Mouse (Mus musculus): ENCODE results near the gene Sipa1l1. TPM values are rescaled to one million over a fixed set of nuclear protein-coding genes. Genes with fewer than 3 reads are reported as not detected.
A peak's percentile ranks its signal among the peaks of the same experiment; 100 is the strongest.
"Not testable (repeated sequence)": the region's sequence is repeated elsewhere in the genome, so short reads cannot be mapped to it uniquely, and the experiment has no call there.

The Sipa1l1 gene
- total RNA-seq, 2 experiments from 2014 or later, result 140 to 146 TPM

DNA sequence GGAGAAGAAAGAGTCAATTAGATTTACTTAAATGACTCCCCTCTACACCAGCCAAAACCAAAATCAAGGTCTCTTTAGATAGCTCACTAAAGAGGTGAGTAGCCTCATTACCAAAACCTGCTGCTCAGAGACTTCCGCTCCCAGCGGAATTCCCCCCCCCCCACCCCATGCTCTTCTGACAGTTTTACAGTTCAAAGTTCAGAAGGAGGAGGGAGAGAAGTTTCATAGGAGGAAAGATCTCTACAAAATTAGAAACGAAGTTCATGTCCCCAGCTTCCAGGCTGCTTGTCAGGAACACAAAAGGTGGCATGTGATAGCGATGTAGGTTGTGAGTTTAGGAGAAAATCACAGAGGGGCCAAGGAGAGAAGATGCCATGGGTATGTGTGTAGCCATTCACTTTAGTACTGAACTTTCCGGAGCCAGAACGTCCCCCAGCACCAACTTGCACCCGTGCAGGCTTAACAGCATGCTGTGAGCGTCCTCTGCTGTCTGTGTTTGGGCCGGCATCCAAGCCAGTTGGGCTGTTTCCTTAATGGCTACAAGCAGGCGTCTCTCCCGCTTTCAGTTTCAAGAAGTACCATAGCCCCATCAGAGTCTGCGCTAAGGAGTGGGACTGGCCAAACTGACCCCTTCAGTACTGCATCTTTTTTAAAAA is 300.7 kb downstream of the Sipa1l1 start:
- DNase-seq (ENCODE audit: low spot score in 2 of 2), result peak; percentile 90 to 94

DNA sequence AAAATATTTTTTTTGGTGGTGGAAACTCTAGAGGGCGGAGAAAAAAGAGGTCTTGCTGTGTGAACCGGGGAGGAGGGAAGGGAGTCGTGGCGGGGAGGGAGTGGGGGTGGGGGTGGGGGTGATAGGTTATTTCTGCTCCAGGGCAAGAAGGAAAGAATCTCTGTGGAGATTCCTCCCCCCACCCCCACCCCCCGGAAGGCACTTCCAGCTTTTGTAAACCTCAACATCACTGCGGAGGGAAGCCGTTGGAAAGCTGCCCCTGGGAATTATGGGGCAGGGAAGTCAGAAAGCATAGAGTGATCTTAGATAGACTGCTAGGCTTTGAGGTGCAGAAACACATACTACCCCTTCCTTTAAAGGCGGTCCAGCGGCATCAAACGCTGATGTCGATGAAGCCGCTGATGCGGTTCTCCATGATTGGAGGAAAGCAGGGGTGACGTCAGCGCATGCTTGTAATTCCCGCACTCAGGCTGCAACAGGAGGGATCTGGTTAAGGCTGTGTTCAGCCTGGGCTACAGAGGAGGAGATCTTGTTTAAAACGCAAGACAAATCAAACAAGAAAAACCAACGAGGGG is 301.3 kb downstream of the Sipa1l1 start:
- peak; percentile 68 to 79 for DNase-seq (ENCODE audit: low spot score in 2 of 2)

DNA sequence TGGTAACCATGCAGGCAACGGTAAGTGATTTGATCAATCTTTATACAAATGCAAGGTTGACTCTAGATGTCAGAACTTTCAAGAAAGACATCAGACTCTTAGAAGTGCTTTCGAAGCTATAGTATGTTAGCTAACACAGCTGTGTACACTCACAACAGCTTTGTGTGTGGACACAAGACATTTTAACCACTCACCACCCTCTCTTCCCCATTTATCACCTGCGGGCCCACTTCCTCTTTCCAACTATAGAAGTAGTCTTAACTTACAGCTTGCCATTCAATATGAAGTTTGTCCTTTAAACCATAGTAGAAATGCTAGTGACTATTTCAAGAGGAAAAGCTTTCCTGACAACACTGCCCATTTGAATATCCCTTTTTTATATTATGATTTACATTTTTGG is 303.7 kb downstream of the Sipa1l1 start:
- DNase-seq (ENCODE audit: low spot score in 2 of 2), result no peak

DNA sequence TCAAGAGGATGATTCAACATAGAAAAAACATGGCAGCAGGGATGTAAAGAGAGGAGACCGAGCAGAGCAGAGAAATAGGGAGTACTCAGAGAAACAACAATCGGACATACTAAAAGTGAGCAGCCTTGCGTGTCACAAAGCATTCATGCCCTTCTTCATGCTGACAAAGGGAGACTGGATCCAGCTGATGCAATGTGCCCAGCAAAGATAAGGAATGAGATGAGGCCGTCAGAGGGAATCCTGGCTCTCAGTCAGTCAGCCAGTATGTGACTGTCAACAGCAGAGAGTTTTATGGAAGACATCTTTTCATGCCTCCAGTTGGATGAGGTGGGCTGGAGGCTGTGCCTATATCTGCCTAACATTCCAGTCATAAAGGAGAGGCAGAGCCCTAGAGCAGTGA is 304.1 kb downstream of the Sipa1l1 start:
- DNase-seq (ENCODE audit: low spot score in 2 of 2), result no peak

DNA sequence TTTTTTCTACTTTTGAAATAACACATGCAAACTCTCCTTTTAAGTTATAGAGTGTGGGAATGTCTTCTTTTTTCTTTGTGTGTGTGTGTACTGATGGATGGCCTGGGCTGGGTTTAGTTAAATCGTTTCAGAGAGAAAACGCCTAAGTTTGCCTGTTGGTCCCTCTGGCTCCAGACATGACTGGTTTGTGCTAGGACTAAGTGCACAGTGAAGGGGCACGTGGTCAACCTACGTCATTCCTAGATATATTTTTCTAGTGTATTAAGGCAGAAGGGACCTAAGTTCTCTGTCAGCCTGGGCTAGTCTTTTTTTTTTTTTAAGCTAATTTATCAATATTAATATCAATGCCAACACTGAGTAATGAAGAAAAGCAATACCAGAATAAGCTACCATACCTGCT is 305.3 kb downstream of the Sipa1l1 start:
- no peak for DNase-seq (ENCODE audit: low spot score in 2 of 2)

DNA sequence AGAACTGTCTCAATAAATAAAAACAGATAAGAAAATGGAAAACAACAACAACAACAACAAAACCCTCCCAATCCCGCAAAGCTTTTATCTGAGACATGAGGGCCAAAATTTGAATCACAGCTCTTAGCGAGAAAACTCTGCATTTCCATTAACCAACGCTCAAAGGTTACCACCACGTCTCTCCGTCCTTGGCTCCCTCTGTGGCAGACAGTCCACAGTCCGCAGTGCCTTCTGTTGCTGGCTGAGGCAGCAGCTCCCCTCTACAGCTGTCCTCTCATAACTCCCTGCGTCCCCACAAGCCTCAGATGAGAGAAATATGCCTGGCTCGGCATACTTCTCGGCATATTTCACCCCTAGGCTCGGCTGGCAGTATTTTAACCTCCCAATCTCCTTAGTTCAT is 306.9 kb downstream of the Sipa1l1 start:
- no peak for DNase-seq (ENCODE audit: low spot score in 2 of 2)

DNA sequence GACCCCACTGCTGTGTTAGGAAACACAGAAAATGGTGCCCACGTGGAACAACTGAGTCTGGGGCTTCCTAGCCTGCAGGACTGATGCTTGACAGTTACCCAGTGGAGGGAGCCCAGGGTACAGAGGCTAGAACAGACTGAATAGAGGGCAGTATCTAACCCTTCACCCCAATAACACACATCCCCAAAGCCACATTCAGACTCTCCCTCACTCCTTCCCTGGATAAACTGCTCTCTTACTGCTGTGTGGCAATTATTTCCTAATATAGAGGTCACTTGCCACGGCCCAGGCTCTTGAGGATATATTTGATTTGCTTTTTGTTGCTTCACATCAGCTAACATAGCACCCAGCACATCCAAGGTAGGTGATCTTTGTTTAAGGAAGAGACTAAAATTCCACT is 307.5 kb downstream of the Sipa1l1 start:
- no peak for DNase-seq (ENCODE audit: low spot score in 2 of 2)

DNA sequence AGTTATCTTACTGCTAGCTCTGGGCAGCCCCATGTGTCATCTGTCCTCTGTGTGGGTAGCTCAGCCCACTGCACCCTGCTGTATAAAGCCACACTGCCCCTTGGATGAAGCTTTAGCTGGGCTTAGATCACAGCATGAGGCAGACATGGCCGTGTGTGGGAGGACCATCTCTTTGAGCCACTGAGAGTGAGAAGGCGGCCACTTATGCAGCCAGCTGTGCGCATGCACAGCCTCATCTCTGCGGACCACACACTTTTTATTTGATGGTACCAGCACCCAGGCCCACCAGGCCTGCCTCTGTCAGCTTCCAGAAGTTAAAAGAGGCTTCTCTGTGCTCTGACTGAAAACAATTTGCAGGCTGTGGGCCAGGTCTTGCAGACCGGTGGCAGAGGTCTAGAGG is 308.7 kb downstream of the Sipa1l1 start:
- DNase-seq (ENCODE audit: low spot score in 2 of 2), result no peak

DNA sequence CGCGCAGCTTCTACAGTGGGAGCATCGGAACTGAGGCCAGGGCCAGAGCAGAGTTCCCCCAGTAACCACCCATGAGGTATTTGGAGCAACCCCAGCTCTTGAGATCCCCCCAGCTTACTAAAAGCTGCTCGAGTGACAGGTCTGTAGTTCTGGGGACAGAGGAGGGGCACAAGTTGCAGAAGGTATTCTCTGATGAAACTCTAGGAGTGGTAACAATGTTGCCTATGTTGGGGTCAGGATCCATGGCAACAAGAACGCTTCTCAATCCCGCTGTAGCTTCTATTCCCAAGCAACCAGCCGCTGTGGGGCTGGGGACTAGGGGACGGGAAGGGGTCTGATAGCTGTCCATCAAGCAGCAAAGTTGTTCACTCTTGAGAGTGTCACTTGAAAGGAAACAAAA is 309.1 kb downstream of the Sipa1l1 start:
- DNase-seq (ENCODE audit: low spot score in 2 of 2), result no peak

DNA sequence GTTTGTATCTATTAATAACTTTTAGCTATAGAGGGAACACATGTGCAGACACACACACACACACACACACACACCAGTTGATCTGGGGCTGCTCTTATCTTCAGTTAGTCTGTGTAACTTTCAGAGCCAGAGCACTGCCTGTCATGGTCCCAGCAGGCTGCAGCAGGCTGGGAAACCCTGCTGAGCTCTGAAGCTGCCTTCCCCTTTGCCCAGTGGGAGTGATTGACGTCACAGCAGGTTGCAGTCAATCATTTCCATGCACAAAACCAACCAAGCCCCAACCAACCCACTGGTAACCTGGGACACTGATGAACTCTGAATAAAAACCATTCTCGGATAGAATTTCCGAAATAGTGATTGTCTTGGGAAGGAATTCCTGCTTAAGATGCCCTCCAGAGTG is 310.3 kb downstream of the Sipa1l1 start:
- DNase-seq (ENCODE audit: low spot score in 2 of 2), result no peak

DNA sequence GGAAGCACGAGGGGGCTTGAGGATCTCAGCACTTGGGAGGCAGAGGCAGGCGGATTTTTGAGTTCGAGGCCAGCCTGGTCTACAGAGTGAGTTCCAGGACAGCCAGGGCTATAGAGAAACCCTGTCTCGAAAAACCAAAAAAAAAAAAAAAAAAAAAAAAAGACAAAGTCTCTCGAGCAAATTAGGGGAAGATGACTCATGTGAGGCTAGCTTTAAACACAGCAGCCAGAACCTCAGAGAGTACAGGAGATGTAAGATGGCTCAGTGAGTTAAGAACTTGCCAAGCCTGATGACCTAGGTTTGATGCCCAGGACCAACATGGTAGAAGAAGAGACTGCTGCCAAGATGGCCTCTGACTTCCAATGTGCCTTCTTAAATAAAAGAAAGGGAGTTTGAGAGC is 311.3 kb downstream of the Sipa1l1 start:
- DNase-seq (ENCODE audit: low spot score in 2 of 2), result not testable (repeated sequence)

DNA sequence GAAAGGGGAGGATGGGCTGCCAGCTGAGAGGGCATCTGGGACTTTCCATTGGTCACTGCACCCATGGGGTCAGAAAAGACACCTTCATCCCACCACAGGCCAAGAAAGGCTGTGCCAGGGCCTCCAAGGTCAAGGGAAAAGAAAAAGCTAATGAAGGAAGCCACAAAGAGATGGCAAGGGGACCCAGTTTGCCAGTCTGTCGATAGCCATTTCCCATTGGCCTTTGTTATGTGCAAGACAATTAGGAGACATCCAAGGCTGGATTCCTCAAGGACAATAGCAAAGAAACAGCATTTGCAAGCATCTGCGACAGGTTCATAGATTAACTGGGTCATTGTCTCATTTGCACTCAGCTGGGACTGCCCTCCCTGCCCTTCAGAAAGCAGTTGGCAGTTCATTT is 316.3 kb downstream of the Sipa1l1 start:
- no peak for DNase-seq (ENCODE audit: low spot score in 2 of 2)

DNA sequence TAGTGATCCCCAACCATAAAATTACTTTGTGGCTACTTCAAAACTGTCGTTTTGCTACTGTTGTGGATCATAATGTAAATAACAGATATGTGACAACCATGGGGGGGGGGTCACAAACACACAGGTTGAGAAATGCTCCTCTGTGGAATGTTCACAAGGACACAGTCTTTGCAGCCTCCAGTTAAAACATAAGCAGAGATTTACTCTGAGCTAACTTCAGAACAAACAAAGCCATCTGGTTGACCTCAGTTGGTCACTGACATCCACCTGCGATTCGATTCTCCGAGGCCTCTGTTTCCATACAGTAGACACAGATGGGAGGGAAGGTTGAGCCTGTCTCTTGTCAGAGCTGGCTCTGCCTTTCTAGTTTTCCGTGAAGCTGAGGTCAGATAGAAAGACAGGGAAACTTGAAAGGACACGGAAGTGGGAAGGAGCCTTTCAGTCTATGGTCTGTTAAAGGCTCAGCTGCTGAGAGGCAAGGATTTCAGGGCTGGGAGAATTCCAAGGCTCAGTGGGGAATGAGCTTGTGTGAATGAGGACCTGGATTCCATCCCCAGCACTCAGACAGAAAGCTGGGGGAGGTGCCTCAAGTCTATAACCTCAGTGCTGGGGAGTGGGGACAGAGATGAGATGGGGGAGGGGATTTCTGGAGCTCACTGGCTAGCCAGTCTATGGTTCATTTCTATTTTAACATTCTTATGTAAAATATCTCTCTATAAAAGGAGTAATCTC is 317.9 kb downstream of the Sipa1l1 start:
- DNase-seq (ENCODE audit: low spot score in 2 of 2), result no peak

DNA sequence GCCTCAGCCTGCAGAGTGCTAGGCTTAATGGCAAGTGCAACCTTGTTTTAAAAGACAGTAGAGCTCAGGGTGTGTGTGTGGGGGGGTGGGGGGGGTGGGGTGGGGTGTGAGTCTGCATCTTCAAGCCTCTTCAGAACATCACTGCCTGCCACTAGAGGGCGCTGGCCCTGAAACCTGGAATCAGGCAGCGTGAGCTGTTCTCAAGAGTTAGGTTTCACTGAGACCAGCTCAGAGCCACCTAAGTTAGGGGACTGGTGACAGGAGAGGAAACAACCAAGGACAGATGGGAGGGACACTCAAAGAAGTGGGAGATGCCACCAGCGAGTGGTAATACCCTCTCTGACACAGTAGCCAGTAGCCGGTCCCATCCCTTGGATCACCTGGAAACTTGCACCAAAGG is 320.0 kb downstream of the Sipa1l1 start:
- DNase-seq (ENCODE audit: low spot score in 2 of 2), result no peak

DNA sequence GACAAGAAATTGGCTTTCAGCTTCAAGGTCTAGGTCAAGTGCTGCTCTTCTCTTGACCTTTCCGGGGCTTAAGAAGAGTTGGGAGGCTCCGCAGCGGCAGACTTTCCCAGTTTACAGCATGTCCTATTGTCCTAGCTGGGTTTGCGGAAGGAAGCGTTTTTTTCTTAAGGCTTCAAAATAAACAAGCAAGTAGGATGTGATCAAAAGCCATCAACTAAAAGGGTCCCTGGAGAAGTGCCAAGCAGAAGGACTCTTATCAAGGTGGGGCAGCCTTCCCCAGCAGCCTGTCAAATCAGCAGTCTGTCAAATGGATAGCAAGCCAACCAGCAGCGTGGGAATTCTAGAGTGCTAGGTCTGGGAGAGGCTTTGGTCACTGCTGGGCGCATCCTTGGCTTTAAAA is 320.5 kb downstream of the Sipa1l1 start:
- DNase-seq (ENCODE audit: low spot score in 2 of 2), result no peak

DNA sequence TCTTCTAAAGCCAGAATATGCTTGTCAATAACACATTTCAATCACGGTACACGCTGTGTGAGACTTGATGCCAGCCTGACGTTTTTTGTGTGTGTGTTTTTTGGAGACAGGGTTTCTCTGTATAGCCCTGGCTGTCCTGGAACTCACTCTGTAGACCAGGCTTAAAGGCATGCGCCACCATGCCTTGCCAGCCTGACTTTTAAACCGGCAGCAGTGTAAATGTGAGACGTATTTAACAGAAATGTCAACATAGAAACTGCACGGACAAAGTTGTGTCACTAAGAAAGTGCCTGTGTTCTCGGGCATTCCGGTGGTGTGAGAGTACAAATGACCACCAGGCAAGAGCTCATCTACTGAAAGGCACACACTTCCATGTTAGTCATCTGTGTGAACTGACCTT is 323.3 kb downstream of the Sipa1l1 start:
- DNase-seq (ENCODE audit: low spot score in 2 of 2), result no peak

DNA sequence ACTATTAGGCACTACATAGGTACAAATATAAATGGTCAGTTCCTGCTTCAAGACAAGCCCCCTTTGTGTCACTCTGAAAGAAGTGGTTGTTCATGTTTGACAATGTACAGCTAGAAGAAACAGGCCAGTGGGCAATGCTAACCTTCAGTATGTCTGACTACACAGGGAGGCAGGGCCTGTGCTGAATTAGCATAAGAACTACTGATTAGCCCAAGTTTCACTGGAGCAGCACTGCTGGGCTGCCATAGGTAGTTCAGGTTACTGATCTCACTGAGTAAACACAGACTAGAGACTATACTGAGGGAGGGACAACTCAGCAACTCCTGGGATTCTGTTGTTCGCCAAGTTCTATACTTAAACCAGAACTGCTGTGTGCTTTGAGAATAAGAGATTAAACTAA is 324.1 kb downstream of the Sipa1l1 start:
- not testable (repeated sequence) for DNase-seq (ENCODE audit: low spot score in 2 of 2)

DNA sequence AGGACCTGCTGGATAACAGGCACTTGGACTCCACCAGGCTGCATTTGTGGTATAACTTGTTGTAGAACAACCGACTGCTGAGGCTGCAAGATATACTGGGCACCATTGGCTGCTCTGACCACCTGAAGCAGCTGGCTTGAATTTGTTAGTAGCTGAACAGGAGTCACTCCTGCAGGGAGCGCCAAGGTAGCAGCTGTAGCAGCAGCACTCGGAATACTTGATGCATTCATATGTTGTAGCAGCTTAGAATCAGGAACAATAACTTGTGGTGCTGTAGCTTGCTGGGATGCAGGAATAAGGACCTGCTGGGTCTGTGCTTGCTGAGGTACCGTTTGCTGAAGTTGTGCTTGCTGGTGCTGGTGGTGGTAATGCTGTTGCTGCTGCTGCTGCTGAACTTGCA is 326.8 kb downstream of the Sipa1l1 start:
- DNase-seq (ENCODE audit: low spot score in 2 of 2), result no peak

DNA sequence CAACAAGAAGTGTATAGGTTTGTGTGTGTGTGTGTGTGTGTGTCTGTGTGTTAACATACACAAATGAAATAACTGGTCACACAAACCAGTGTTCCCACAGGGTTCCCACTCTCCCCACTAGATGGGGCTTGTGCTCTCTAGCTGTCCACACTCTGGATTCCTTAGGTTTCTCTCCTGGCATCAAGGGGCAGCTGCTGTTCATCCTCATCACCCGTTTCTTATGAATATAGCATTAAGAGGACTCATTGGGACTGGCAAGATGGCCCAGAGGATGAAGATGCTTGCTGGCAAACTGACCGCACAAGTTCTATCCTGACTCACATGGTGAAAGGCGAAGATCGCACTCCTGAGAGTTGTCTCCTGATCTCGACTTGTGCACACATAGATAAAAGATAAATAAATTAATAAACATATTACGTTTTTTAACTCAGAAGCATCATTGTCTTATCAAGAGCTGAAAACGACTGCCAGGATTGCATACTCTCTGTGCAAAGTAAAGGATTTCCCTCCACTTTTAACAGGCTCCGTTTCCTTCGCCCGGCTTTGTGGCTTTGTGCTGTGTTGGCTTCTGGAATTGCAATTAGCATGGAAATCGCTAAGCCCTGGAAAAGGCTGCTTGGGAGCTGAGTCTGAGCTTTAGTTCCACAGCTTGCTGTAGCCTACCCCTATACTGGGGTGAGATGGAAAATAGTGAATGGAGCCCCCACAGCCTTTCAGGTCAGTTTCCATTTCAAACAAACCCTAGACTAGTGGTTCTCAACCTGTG is 328.9 kb downstream of the Sipa1l1 start:
- peak; percentile 71 to 77 for DNase-seq (ENCODE audit: low spot score in 2 of 2)

DNA sequence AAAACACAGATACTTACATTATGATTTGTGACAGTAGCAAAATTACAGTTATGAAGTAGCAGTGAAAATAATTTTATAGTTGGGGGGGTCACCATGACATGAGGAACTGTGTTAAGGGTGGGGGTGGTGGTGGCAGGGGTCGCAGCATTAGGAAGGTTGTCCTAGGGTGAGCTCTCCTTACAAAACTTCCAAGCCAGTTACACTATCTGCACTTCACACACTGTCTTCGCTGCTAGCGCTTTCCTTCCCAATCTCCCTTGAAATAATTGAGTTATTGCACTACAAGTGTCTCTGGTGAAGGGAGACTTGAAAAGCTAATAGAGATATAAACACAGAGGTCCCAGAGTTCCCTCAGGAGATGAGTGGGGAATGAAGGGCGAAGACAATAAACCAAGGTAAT is 329.6 kb downstream of the Sipa1l1 start:
- DNase-seq (ENCODE audit: low spot score in 2 of 2), result no peak

DNA sequence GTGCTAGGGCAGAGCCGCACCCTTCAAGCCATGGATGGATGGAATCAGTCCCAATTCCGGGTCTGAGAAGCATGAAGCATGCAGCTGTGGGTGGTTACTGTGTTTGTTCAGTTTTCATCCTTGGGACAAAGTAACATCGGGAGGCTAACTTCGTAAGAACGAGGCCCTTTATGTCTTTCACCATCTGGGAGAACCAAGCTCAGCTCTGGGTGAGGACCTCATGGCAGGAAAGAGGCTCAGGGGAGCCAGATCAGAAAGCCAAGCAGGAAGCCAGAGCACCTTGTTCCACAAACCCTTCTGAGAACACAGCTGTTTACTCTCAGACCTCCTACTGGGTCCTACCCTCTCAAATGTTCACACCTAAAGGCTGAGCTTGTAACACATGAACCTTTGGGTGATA is 330.6 kb downstream of the Sipa1l1 start:
- no peak for DNase-seq (ENCODE audit: low spot score in 2 of 2)
